Mouse (Mus musculus) layer of hippocampus, adult 8-10 months (tissue): Measurements from ENCODE around the gene Map2k4. TPM values are rescaled to one million over a fixed set of nuclear protein-coding genes. Genes with fewer than 3 reads are reported as not detected.

Source experiments
- DNase-seq, 2 experiments: peaks; one replicate each; pipeline ENCODE4 v3.0.0; 2022; ENCODE audit warnings: low spot score in 2 of 2
- microRNA-seq, 2 experiments: library from miRNA; unstranded; fragments of <30 nt; microRNA quantifications; one replicate each; pipeline ENCODE4 v1.2.0; 2022
- total RNA-seq, 4 experiments: library from RNA; stranded (reverse); gene quantifications; 2 replicates each; pipeline ENCODE4 v1.2.4; 2022

Gene Map2k4
- total RNA-seq, 4 experiments from 2014 or later = 183 to 224 (median 205) TPM

- DNase-seq = no peak
These were observed 75.3 kb downstream of the Map2k4 start for GRCm38 (mm10) chr11:65712754-65713306.

GRCm38 (mm10) chr11:65706784-65707183 lies 81.3 kb downstream of the Map2k4 start:
- no peak for DNase-seq

- DNase-seq = peak in 1 of 2 experiments; percentile 31
These were observed 81.9 kb downstream of the Map2k4 start for GRCm38 (mm10) chr11:65706176-65706575.

GRCm38 (mm10) chr11:65704861-65705260 lies 83.2 kb downstream of the Map2k4 start:
- no peak for DNase-seq

- DNase-seq = no peak
These were observed 109.2 kb downstream of the Map2k4 start for GRCm38 (mm10) chr11:65678824-65679402.

GRCm38 (mm10) chr11:65667348-65667969 lies 120.6 kb downstream of the Map2k4 start:
- no peak for DNase-seq

GRCm38 (mm10) chr11:65664903-65665302 lies 123.2 kb downstream of the Map2k4 start:
- DNase-seq = no peak

- DNase-seq = no peak
These were observed 126.1 kb downstream of the Map2k4 start for GRCm38 (mm10) chr11:65661790-65662522.

- DNase-seq = no peak
These were observed 134.2 kb downstream of the Map2k4 start for GRCm38 (mm10) chr11:65653932-65654331.

GRCm38 (mm10) chr11:65651426-65651825 lies 136.7 kb downstream of the Map2k4 start:
- DNase-seq = no peak

- no peak for DNase-seq
These were observed 138.0 kb downstream of the Map2k4 start for GRCm38 (mm10) chr11:65649956-65650715.

- no peak for DNase-seq
These were observed 138.6 kb downstream of the Map2k4 start for GRCm38 (mm10) chr11:65649469-65649868.

GRCm38 (mm10) chr11:65646314-65646713 lies 141.8 kb downstream of the Map2k4 start:
- no peak for DNase-seq

- DNase-seq = no peak
These were observed 143.6 kb downstream of the Map2k4 start for GRCm38 (mm10) chr11:65644539-65644938.

GRCm38 (mm10) chr11:65640261-65640660 lies 147.8 kb downstream of the Map2k4 start:
- no peak for DNase-seq

Small RNAs within 50 kb of the gene (microRNA-seq; reads per million reads assigned to microRNA genes)
- gene Mir744 = 90,843 to 94,093 reads per million in 2 experiments

Other genes with a start within 250 kb of the Map2k4 start
- gene Zkscan6, start 18.9 kb upstream of the Map2k4 start, total RNA-seq = 10 to 100 TPM; 14.6 to 16.0 (median 15.5) TPM